Mouse (Mus musculus) liver, embryonic 15.5 days (tissue): Measurements from ENCODE around the gene Slc43a1. TPM values are rescaled to one million over a fixed set of nuclear protein-coding genes. Genes with fewer than 3 reads are reported as not detected.

Source experiments
- ATAC-seq: fragments of 200-750 bp; cut with Nextera tagmentation; 2 replicates; pipeline ENCODE4 v1.8.0; 2017; ENCODE audit warnings: moderate number of reproducible peaks, mild to moderate bottlenecking, moderate library complexity; ENCODE audit not compliant: insufficient read depth
- H3K27ac ChIP-seq: fragments of 300-500 bp; sonication (generic); replicated peaks from 2 replicates; pipeline ENCODE4 v1.5.1; 2015; ENCODE audit warnings: mild to moderate bottlenecking, inconsistent platforms
- H3K27me3 ChIP-seq: fragments of 300-500 bp; sonication (generic); 2 replicates; pipeline ENCODE4 v1.6.1; 2015; ENCODE audit warnings: mild to moderate bottlenecking, inconsistent platforms
- H3K36me3 ChIP-seq: fragments of 300-500 bp; sonication (generic); replicated peaks from 2 replicates; pipeline ENCODE4 v1.6.1; 2015; ENCODE audit warnings: moderate library complexity, mild to moderate bottlenecking, inconsistent platforms
- H3K4me1 ChIP-seq: fragments of 300-500 bp; sonication (generic); replicated peaks from 2 replicates; pipeline ENCODE4 v1.6.1; 2015; ENCODE audit warnings: inconsistent platforms
- H3K4me2 ChIP-seq: fragments of 300-500 bp; sonication (generic); 2 replicates; pipeline ENCODE4 v1.6.1; 2015; ENCODE audit warnings: moderate library complexity, mild to moderate bottlenecking, inconsistent platforms
- H3K4me3 ChIP-seq: fragments of 300-500 bp; sonication (generic); replicated peaks from 2 replicates; pipeline ENCODE4 v1.5.1; 2015; ENCODE audit warnings: mild to moderate bottlenecking, inconsistent platforms
- H3K9ac ChIP-seq: fragments of 300-500 bp; sonication (generic); 2 replicates; pipeline ENCODE4 v1.6.1; 2015; ENCODE audit warnings: moderate library complexity, mild to moderate bottlenecking, inconsistent platforms
- H3K9me3 ChIP-seq: fragments of 300-500 bp; sonication (generic); replicated peaks from 2 replicates; pipeline ENCODE4 v1.6.1; 2016; ENCODE audit warnings: inconsistent platforms
- WGBS: fragments of 180-500 bp; shearing (Covaris S2); methylation state at CpG from one replicate; pipeline ENCODE4 v1.1.7; 2015; ENCODE audit warnings: mixed read lengths; ENCODE audit not compliant: insufficient replicate concordance; 5-methylcytosine and 5-hydroxymethylcytosine counted together
- polyA plus RNA-seq: library from polyadenylated mRNA; unstranded; fragments of >200 nt; fragmentation: Nextera tagmentation; extraction: Ambion mirVana; gene quantifications from 2 replicates; pipeline ENCODE4 v1.2.1, GENCODE M21; 2015

The Slc43a1 gene
- polyA plus RNA-seq, 1 experiment from 2014 or later: 190 TPM

GRCm38 (mm10) chr2:84831666-84832391 lies 6.8 kb upstream of the Slc43a1 start:
- Histone ChIP-seq H3K9ac (no peak overlapping the region), H3K4me2 (no peak overlapping the region)
- WGBS: 30% methylated on average over 10 of the region's 10 CpGs

DNA sequence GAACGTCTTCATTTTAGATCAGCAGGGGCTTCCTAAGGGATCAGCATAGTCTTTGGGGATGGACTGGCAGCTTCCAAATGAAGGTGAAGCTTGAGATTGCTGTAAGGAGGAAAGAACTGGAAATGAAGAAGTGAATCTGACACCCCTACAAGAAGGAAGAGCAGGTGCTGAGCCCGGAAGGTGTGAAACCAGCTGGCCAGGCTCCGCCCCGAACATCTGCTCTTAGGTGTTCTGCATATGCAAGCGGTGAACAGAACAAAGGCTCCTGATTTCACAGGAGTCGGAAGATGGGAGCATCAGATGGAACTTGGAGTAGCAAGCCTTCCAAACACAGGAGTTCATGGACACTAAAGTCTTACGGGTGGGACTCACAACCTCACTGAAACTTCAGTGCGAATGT lies 1.5 kb upstream of the Slc43a1 start:
- H3K4me3 ChIP-seq: no peak overlapping the region
- 70% methylated on average over 8 of the region's 8 CpGs for WGBS
- H3K36me3 ChIP-seq: 0 out of 2 replicates have a peak, but pooled peaks cover 4% of the 10 kb centered on the region
- peaks cover 37% of the 10 kb centered on the region for H3K4me1 ChIP-seq
- 0 out of 2 replicates have a peak overlapping the region, but pooled peaks have one; percentile 7 for H3K27ac ChIP-seq
- H3K9ac ChIP-seq: no peak overlapping the region
- H3K27me3 ChIP-seq: peaks cover 6% of the 10 kb centered on the region; the same call in 1 of the 2 replicates
- no peak for ATAC-seq
- no peaks in the 10 kb centered on the region for H3K9me3 ChIP-seq
- 0 out of 2 replicates have a peak overlapping the region, but pooled peaks have one; percentile 6 for H3K4me2 ChIP-seq

More at GRCm38 (mm10) chr2:84831666-84832391, 6.8 kb upstream of the Slc43a1 start:
- peaks cover 31% of the 10 kb centered on the region for H3K36me3 ChIP-seq
- H3K9me3 ChIP-seq: no peaks in the 10 kb centered on the region
- H3K4me1 ChIP-seq: peaks cover 35% of the 10 kb centered on the region
- H3K27me3 ChIP-seq: no peaks in the 10 kb centered on the region; the same call in 1 of the 2 replicates
- no peak overlapping the region for H3K4me3 ChIP-seq
- ATAC-seq: peak; percentile 56
- H3K27ac ChIP-seq: peak overlapping the region; percentile 57; the same call in 1 of the 2 replicates

GRCm38 (mm10) chr2:84837817-84838592 lies 645 bp upstream of the Slc43a1 start:
- peak overlapping the region; percentile 86 for H3K9ac ChIP-seq
- no peaks in the 10 kb centered on the region for H3K9me3 ChIP-seq
- no peak for ATAC-seq
- peak overlapping the region; percentile 94; the same call in 1 of the 2 replicates for H3K27ac ChIP-seq
- peaks cover 6% of the 10 kb centered on the region; the same call in 1 of the 2 replicates for H3K27me3 ChIP-seq
- H3K4me3 ChIP-seq: peak overlapping the region; percentile 70
- H3K4me2 ChIP-seq: peak overlapping the region; percentile 79
- whole genome bisulfite sequencing: 34% methylated on average over 9 of the region's 9 CpGs
- H3K36me3 ChIP-seq: peaks cover 9% of the 10 kb centered on the region; the same call in 1 of the 2 replicates
- H3K4me1 ChIP-seq: peaks cover 34% of the 10 kb centered on the region

GRCm38 (mm10) chr2:84838993-84839980 lies 637 bp downstream of the Slc43a1 start:
- Histone ChIP-seq H3K27me3 (peaks cover 6% of the 10 kb centered on the region; the same call in 1 of the 2 replicates), H3K9me3 (no peaks in the 10 kb centered on the region), H3K4me3 (peak overlapping the region; percentile 70), H3K27ac (peak overlapping the region; percentile 94), H3K36me3 (peaks cover 19% of the 10 kb centered on the region), H3K9ac (peak overlapping the region; percentile 86), H3K4me1 (peaks cover 43% of the 10 kb centered on the region), H3K4me2 (peak overlapping the region; percentile 79)
- under 1% methylated on average over 47 of the region's 47 CpGs for WGBS
- ATAC-seq: peak; percentile 41

GRCm38 (mm10) chr2:84840016-84840747 lies 1.5 kb downstream of the Slc43a1 start:
- Histone ChIP-seq H3K27ac (peak overlapping the region; percentile 94), H3K27me3 (peaks cover 6% of the 10 kb centered on the region; the same call in 1 of the 2 replicates), H3K36me3 (peaks cover 28% of the 10 kb centered on the region), H3K4me1 (peaks cover 52% of the 10 kb centered on the region), H3K4me3 (peak overlapping the region; percentile 70), H3K9ac (peak overlapping the region; percentile 86), H3K4me2 (peak overlapping the region; percentile 79), H3K9me3 (no peaks in the 10 kb centered on the region)
- peak; percentile 44 for ATAC-seq
- under 1% methylated on average over 54 of the region's 54 CpGs for WGBS

GRCm38 (mm10) chr2:84840748-84841563 lies 2.3 kb downstream of the Slc43a1 start:
- peak; percentile 3; the same call in 1 of the 2 replicates for ATAC-seq
- peak overlapping the region; percentile 70 for H3K4me3 ChIP-seq
- H3K27me3 ChIP-seq: peaks cover 6% of the 10 kb centered on the region; the same call in 1 of the 2 replicates
- peak overlapping the region; percentile 94 for H3K27ac ChIP-seq
- WGBS: 2% methylated on average over 17 of the region's 17 CpGs
- peaks cover 36% of the 10 kb centered on the region for H3K36me3 ChIP-seq
- peak overlapping the region; percentile 79 for H3K4me2 ChIP-seq
- peaks cover 60% of the 10 kb centered on the region for H3K4me1 ChIP-seq
- peak overlapping the region; percentile 86 for H3K9ac ChIP-seq
- no peaks in the 10 kb centered on the region for H3K9me3 ChIP-seq

- Histone ChIP-seq H3K9me3 (no peaks in the 10 kb centered on the region), H3K27ac (peak overlapping the region; percentile 94), H3K9ac (peak overlapping the region; percentile 86), H3K4me3 (peak overlapping the region; percentile 70), H3K36me3 (peaks cover 46% of the 10 kb centered on the region), H3K4me2 (peak overlapping the region; percentile 79), H3K27me3 (0 out of 2 replicates have a peak, but pooled peaks cover 6% of the 10 kb centered on the region), H3K4me1 (peaks cover 63% of the 10 kb centered on the region)
- peak; percentile 92 for ATAC-seq
These were observed 3.3 kb downstream of the Slc43a1 start for GRCm38 (mm10) chr2:84841905-84842304.

DNA sequence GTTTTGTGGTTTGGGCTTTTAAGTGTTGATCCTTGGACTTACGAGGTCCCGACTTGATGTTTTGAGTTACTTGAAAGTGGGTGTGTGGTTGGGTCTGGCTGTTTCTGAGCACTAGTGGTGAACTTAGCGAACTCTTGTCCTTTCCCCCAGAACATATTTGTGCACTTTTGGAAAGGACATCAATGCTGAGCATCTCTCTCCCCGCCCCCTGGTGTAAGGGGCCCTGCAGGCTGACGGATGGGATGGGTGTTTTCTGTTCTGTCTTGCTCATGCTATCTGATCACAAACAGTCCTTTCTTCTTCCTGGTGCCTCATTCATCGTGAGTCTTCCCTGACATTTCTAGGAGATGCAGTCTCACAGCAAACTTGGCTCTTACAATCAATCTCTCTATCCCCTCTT lies 5.0 kb downstream of the Slc43a1 start:
- WGBS: 25% methylated on average over 6 of the region's 6 CpGs
- Histone ChIP-seq H3K27ac (peak overlapping the region; percentile 94), H3K9me3 (no peaks in the 10 kb centered on the region), H3K36me3 (peaks cover 63% of the 10 kb centered on the region), H3K4me2 (peak overlapping the region; percentile 79), H3K4me1 (peaks cover 63% of the 10 kb centered on the region), H3K9ac (peak overlapping the region; percentile 73), H3K4me3 (peak overlapping the region; percentile 70), H3K27me3 (0 out of 2 replicates have a peak, but pooled peaks cover 1% of the 10 kb centered on the region)
- ATAC-seq: no peak

- H3K27me3 ChIP-seq: no peaks in the 10 kb centered on the region
- peaks cover 73% of the 10 kb centered on the region for H3K4me1 ChIP-seq
- no peak overlapping the region for H3K9ac ChIP-seq
- H3K4me3 ChIP-seq: 0 out of 2 replicates have a peak overlapping the region, but pooled peaks have one; percentile 10
- 61% methylated on average over 1 of the region's 1 CpGs for WGBS
- H3K4me2 ChIP-seq: peak overlapping the region; percentile 79
- no peak for ATAC-seq
- peaks cover 79% of the 10 kb centered on the region for H3K36me3 ChIP-seq
- no peaks in the 10 kb centered on the region for H3K9me3 ChIP-seq
- H3K27ac ChIP-seq: peak overlapping the region; percentile 54
These were observed 6.6 kb downstream of the Slc43a1 start for GRCm38 (mm10) chr2:84845226-84845625.
